Mouse (Mus musculus) ES-CJ7 (cell line): ENCODE results near the gene Plxnd1.

ENCODE experiments used
- DNase-seq: peaks from one replicate; pipeline ENCODE4 v3.0.0; 2011; ENCODE audit warnings: low read depth, low spot score

The Plxnd1 gene

DNA sequence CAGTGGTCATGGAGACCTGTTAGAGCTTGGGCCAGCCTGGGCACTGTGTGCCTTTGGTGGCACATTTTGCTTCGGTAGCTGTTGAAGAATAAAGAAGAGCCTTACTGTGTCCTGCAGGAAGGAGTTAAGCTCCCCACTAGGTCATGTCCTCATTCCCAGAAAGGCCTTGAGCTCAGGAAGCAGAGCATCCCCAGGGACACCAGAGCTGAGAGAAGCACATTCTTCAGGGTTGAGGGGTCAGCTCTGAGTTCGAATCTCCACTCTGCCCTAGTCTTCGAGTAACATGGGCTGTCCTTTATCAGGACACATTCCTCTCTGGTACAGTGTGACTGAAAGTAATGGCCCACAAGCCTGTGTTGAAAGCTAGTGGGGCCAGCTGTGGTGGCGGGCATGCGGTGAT, 74.9 kb downstream of the Plxnd1 start:
- DNase-seq = no peak

DNA sequence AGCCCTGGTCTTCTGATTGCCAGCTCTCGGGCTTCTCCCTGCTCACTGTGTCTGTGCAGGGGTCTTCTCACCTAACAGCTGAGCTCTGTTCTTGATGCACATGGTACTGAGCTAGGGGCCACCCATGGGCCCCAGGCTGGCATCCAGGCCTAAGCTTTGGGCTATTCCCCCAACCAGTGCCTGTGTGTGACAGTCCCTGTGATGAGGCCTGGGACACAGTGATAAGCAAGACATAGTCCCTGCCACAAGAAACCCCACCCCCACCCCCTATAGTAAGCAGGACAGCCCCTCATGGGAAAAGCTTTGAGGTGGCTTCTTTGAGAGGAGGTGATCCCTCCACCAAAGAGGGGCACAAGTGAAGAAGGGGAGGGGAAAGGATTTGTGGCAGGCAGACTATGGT, 76.2 kb downstream of the Plxnd1 start:
- DNase-seq = no peak

DNA sequence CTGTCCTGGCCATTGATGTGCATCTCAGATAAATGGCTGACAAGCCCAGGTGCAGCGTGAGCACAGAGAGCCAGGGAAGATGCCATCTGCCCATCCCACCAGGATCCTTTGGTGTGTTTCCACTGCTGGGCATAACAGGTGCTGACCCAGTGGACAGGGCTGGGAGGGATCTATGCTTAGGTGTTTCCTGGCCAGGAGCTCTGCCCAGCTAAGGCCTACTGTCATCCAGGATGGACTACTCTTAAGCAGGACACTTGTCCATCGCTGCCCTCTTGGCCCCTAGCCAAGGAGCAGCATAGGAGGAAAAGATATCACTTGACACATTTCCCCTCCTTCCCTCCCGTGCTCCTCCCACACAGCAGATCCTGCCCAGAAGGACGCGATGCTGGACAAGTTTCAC, 78.2 kb downstream of the Plxnd1 start:
- no peak for DNase-seq

DNA sequence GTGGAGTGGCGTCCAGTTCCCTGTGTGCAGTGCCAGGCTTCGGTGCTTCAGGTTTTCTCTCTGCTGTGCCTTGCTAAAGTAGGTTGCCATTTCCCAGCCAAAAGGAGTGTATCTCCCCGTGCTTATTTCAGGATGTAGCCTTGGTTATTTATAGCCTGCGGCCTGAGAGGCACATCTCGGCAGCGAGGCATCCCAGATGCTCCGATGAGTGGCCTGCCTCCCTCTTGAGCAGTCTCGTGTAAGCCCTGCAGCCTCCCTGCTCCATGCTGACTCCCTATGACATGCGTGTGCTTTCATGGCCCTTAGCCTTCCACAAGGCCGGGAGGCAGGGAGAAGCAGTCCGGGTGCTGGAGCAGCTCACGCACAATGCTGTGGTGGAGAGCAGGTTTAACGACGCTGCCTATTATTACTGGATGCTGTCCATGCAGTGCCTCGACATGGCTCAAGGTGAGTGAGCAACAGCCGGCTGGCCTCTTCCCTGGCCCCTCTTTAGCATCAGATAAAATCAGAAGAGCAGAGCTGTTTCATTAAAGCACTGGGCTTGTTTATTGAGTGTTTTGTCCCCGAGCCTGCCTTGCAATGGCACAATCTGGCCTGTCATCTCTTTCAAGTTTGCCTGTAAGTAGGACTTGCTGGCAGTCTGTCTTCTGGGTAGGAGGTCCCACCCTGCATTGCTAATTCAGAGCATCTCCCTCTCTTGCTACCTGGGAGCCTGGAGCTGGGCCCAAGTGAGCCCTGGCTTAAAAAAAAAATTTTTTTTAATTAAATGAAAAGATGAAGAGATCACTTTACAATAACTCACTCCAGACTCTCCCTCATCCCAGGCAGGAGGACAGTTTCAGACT, 79.0 kb downstream of the Plxnd1 start:
- DNase-seq = no peak

DNA sequence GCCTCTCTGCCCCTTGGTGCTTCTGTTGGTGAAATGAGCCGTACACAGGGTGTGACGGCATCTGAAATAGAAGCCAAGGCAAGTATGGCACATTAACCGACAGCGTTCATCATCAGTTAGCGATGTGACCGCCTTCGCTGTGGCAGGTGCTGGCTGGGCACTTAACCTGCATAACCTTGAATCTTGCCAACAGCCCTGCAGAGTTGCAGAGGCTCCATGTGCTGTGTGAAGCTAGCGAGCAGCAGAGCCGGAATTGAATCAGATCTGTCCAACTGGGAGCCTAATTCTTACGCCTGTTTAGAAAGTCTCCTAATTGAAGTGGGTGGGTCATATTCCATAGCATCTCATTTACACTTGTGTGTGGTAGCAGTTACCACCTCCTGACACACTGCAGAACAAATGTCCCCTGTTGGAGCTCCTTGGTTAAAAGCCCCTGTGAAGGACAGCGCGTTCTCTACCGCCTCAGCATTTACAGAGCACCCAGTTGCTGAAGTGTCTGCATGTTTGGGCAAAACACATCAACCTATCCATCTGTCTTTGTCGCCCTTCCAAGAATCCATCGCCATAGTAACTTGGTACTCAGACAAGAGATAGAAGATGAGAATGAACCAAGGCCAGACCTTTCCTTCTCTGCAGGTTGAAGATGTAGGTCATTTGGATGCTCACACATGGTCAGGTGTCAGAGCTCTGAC, 80.1 kb downstream of the Plxnd1 start:
- DNase-seq = no peak

DNA sequence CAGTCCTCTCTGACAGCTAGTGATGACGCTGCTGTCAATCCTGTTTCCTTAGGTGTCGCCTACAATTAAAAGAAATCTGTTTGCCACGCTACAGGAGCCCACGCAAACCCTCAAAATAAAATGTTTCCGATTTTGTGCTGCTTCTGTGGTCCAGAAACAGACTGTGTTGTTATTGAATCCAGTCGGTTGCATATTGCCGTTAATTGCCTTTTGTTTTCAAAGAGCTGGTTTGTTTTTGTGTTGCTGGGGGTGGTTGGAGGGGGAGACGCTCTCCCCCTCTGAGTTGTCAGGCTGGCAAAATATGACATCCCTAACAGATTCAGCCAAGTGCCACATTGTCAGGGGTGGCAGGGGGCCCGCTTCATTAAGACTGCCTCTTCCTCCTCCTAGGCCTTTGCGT, 81.3 kb downstream of the Plxnd1 start:
- no peak for DNase-seq

DNA sequence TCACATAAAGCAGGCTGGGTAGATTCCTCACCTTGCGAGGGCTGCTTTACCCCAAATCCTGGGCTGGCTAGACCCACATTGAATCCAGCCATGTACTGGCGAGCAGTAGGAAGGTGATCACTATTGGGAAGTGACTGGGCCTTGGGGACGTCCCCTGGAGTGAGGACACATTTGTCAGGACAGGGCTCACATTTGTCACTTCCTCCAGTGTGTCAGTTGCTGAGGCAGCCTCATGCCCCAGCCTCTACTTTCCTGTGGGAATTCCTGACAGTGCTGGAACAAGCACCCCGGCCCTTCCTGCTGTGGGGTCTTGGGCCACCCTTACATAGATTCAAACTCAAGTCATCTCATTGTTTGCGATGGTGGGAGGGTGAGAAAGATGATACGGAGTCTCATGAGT, 83.0 kb downstream of the Plxnd1 start:
- no peak for DNase-seq

DNA sequence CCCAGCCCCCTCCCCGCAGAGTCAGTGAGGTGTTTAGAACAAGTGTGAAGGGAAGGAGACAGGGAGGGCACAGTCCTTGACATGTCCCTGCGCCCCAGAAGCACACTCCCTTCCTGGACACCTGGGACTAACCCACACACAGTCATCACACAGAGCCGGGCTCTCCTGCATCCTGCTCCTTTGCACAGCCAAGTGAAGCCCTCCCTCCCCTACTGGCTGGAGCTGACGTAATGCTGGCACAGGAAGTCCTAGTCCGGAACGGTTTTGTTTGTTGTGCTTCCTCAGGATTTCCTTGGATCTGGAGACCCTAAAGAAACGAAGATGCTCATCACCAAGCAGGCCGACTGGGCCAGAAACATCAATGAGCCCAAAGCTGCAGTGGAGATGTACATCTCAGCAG, 84.9 kb downstream of the Plxnd1 start:
- no peak for DNase-seq

DNA sequence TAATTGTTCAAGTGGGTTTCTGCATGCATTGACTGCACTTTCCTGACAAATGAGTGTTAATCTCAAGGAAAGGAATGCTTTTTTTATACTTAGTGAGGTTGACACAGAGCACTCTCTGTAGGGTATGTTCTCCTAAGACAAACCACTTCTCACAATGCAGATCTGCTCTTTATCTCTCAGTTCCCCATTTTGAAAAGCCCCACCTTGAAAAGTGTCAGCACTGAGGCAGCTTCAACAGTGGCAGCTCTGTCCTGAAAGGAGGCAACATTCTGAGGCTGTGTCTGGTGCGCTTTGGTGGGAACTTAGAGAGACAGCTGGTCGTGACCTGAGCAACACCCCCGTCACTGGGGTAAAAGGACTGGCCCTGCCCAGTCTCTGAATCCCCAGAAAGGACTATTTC, 85.8 kb downstream of the Plxnd1 start:
- no peak for DNase-seq

DNA sequence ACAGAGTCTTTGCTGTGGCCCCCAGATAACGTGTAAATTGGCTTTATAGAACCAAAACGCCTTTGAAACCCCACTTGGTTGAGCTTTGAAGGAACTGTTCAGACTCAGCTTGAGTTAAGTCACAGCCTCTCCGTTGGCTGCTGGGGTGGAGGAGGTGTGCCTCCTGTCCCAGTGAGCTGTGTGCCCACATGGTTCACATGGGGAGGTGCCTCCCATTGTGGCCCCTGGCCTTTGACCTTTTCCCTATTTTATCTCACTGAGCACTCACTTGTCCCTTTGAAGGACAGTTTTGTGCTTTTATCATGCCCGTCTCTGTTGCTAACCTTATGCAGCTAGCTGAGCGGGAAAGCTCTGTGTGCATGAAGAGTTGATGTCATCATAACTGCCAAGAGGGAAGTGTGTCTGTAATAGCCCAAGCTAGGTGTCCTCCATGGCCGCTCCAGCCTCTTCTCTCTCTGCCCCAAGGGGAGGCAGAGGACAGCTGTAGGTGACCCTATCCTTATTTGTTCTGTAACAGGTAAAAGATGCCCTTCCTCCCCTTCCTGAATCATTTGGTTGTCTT, 86.3 kb downstream of the Plxnd1 start:
- DNase-seq = no peak

DNA sequence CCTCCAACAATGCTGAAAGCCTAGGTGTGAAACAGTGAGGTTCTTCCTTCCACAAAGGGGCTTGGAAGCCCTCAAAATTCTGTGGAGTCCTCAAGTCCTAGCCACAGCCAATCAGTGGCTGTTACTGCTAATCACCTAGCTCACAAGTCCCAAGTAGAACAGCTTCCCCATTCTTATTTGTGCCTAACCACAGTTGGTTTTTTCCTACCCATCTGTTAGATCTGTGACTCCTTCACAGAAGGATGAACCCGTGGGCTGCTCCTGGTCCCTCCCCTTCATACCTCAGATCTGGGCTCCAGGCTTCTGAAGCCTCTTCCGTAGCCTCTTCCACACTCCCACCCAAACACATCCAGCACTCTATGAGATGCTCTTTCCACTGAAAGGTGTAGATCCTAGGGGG, 87.9 kb downstream of the Plxnd1 start:
- DNase-seq = no peak

DNA sequence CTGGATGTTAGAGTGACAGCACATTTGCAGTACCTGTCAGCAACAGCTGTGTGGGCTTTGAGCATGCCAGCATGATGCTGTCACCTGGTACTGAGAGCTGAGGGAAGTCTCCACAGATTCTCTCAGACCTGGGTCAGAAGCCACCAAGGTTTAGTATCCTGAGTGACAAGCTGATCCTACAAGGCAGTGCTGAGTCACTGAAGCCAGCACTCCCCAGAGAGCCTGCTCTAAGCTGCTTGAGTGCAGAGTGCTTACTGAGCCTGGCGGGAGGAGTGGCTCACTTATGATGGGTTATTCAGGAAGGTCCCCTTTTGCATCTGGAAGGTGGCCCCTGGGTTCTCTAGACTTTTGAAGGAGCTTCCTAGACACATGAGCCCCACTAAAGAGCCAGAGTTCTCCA, 88.3 kb downstream of the Plxnd1 start:
- no peak for DNase-seq

DNA sequence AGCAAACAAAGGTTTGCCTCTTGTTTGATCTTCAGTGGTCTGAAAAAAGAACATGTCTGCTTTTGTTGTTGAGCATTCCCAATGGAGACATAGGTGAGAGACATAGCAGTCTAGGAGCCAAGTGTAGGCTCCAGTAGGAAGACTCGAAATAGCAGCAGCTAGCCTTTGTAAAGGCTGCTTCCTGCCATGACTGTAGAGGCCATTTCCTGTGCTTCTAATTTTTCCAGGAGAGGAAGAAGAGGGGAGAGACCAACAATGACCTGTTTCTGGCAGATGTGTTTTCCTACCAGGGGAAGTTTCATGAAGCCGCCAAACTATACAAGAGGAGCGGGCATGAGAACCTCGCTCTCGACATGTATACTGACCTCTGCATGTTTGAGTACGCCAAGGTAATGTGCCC, 89.2 kb downstream of the Plxnd1 start:
- DNase-seq = no peak
